Mouse (Mus musculus) embryonic facial prominence, embryonic 11.5 days (tissue): ENCODE data around the gene Akap7. TPM values are rescaled to one million over a fixed set of nuclear protein-coding genes. Genes with fewer than 3 reads are reported as not detected.

Source experiments
- ATAC-seq: fragments of 200-750 bp; cut with Nextera tagmentation; replicated peaks from 2 replicates; pipeline ENCODE4 v1.8.0; 2017; ENCODE audit warnings: low read depth; ENCODE audit not compliant: insufficient number of reproducible peaks, low FRiP score, low TSS enrichment
- DNase-seq: peaks from one replicate; pipeline ENCODE4 v3.0.0-alpha.2; 2015; ENCODE audit warnings: low spot score
- H3K27ac ChIP-seq: fragments of 300-500 bp; sonication (generic); replicated peaks from 2 replicates; pipeline ENCODE4 v1.5.1; 2014; ENCODE audit warnings: mild to moderate bottlenecking, low read depth, low read length, control low read depth
- H3K27me3 ChIP-seq: fragments of 300-500 bp; sonication (generic); 2 replicates; pipeline ENCODE4 v1.6.1; 2014; ENCODE audit warnings: mild to moderate bottlenecking, low read length, moderate library complexity, mixed read lengths; ENCODE audit not compliant: control insufficient read depth, insufficient read depth
- H3K36me3 ChIP-seq: fragments of 300-500 bp; sonication (generic); replicated peaks from 2 replicates; pipeline ENCODE4 v1.6.1; 2014; ENCODE audit warnings: low read depth, mild to moderate bottlenecking, low read length, moderate library complexity, mixed read lengths; ENCODE audit not compliant: control insufficient read depth, insufficient read depth
- H3K4me1 ChIP-seq: fragments of 300-500 bp; sonication (generic); 2 replicates; pipeline ENCODE4 v1.6.1; 2014; ENCODE audit warnings: low read length, mixed read lengths; ENCODE audit not compliant: control insufficient read depth, insufficient read depth
- H3K4me2 ChIP-seq: fragments of 300-500 bp; sonication (generic); 2 replicates; pipeline ENCODE4 v1.6.1; 2014; ENCODE audit warnings: low read depth, mild to moderate bottlenecking, control low read depth, low read length, moderate library complexity
- H3K4me3 ChIP-seq: fragments of 300-500 bp; sonication (generic); 2 replicates; pipeline ENCODE4 v1.5.1; 2014; ENCODE audit warnings: low read depth, low read length, control low read depth
- H3K9ac ChIP-seq: fragments of 300-500 bp; sonication (generic); replicated peaks from 2 replicates; pipeline ENCODE4 v1.6.1; 2014; ENCODE audit warnings: mild to moderate bottlenecking, control low read depth, low read length
- H3K9me3 ChIP-seq: fragments of 300-500 bp; sonication (generic); replicated peaks from 2 replicates; pipeline ENCODE4 v1.6.1; 2016; ENCODE audit warnings: mild to moderate bottlenecking, low read length, inconsistent platforms, mixed read lengths; ENCODE audit not compliant: control insufficient read depth
- WGBS: fragments of 180-500 bp; shearing (Covaris S2); extraction: QIAGEN DNeasy Blood & Tissue Kit; methylation state at CpG from one replicate; pipeline ENCODE4 v1.1.7; 2014; 5-methylcytosine and 5-hydroxymethylcytosine counted together
- polyA plus RNA-seq: library from polyadenylated mRNA; unstranded; fragments of >200 nt; fragmentation: Nextera tagmentation; extraction: Ambion mirVana; gene quantifications from 2 replicates; pipeline ENCODE4 v1.2.1, GENCODE M21; 2014

The Akap7 gene
- 24.8 and 28.6 TPM in 2 replicates for polyA plus RNA-seq

DNA sequence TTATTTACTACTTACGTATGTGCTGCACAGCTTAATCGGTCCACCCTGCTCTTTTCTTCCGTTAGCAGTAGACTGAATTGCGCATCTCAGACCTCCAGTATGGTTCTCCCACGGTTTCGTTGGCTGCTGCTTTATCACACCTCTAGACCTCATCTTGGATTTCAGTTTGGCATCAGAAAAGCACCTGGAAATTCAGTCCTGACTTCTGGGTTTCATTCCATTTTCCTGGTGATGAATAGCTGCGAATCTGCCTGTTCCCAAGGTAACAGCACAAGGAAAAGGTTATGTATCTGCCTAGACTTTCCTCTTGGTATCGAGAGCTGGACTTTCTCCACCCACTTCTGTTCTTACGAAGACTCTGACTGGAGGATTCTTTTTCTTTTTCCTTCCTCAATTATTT lies at the start of gene Akap7:
Gene Akap7, minus strand, starts transcription at position 101 of the 400 bp plus-strand sequence.
- H3K4me3 ChIP-seq: no peak within 1 kb of the TSS
- H3K27me3 ChIP-seq: no peaks in the 10 kb centered on the region
- DNase-seq: no peak
- H3K9me3 ChIP-seq: no peaks in the 10 kb centered on the region
- no peaks in the 10 kb centered on the region for H3K36me3 ChIP-seq
- H3K9ac ChIP-seq: no peak within 1 kb of the TSS
- H3K4me1 ChIP-seq: no peaks in the 10 kb centered on the region
- 87% methylated on average over 9 of the region's 9 CpGs for WGBS
- ATAC-seq: no peak
- no peak within 1 kb of the TSS for H3K4me2 ChIP-seq
- no peak within 1 kb of the TSS for H3K27ac ChIP-seq

DNA sequence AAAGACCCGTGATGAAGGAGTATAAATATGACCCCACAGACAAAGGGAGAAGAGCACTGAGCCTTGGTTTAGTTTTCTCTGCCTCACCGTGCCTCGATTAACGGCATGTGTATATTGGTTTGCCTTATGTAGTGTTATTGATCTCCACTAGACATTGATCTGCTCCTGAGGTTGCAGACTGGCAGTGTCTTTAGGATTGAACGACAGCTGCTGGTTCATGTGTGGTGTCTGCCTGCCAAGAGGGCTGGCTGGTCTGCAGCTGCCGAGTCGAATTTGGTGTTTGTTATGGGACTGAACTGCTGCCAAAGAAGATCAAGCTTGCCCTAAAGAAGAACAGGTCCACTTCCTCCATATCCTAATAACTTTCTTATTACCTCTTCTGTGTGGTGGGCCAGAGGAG lies 46.7 kb upstream of the Akap7 start:
- Histone ChIP-seq H3K9ac (no peak overlapping the region), H3K36me3 (no peaks in the 10 kb centered on the region), H3K27ac (no peak overlapping the region), H3K4me3 (no peak overlapping the region), H3K4me2 (no peak overlapping the region), H3K27me3 (no peaks in the 10 kb centered on the region), H3K4me1 (no peaks in the 10 kb centered on the region), H3K9me3 (no peaks in the 10 kb centered on the region)
- DNase-seq (no peak), ATAC-seq (no peak)
- 91% methylated on average over 7 of the region's 7 CpGs for WGBS

- H3K27ac ChIP-seq: no peak overlapping the region
- H3K36me3 ChIP-seq: no peaks in the 10 kb centered on the region
- H3K9me3 ChIP-seq: no peaks in the 10 kb centered on the region
- ATAC-seq: no peak
- no peak overlapping the region for H3K9ac ChIP-seq
- no peaks in the 10 kb centered on the region for H3K4me1 ChIP-seq
- DNase-seq: no peak
- H3K4me3 ChIP-seq: no peak overlapping the region
- no peaks in the 10 kb centered on the region for H3K27me3 ChIP-seq
- 94% methylated on average over 3 of the region's 3 CpGs for WGBS
- no peak overlapping the region for H3K4me2 ChIP-seq
These were observed 46.3 kb upstream of the Akap7 start for GRCm38 (mm10) chr10:25353941-25354340.

DNA sequence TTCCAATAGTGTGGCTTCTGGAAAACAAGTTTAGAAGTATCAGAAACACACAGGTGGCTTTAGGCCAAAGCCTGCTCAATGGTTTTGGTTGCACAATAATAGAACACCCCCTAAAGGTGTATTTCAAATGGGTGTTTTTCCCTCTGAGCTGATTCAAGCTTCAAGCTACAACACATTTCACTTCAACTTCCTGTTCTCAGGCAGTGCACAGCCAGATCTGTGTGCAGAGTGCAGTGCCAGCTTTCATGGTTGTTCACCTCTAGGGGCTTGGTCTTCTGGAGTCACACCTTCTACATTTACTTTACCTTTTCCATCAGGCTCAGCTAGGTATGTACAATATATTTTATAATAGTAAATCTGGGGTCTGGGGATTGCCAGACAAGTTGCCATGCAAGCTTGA lies 35.1 kb upstream of the Akap7 start:
- Histone ChIP-seq H3K36me3 (no peaks in the 10 kb centered on the region), H3K27me3 (no peaks in the 10 kb centered on the region), H3K9ac (no peak overlapping the region), H3K9me3 (no peaks in the 10 kb centered on the region), H3K4me3 (no peak overlapping the region), H3K27ac (no peak overlapping the region), H3K4me2 (no peak overlapping the region), H3K4me1 (no peaks in the 10 kb centered on the region)
- DNase-seq (no peak), ATAC-seq (no peak)

DNA sequence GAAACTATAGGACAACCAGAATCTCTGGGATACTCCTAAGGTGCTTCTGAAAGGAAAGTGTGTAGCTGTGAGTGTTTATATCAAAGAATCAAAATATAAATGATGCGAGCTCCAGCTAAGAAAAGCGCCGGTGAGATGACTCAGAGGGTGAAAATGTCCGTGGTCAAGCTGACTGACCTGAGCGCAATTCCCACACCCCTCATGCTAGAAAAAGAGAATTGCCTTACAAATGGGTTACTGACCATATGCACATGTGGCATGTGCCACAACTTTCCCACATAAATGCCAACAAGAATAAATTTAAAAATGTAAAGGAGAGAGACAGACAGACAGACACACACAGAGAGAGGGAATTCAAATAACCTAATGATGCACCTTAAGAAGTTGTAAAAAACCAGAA lies 33.0 kb upstream of the Akap7 start:
- no peaks in the 10 kb centered on the region for H3K9me3 ChIP-seq
- no peaks in the 10 kb centered on the region for H3K27me3 ChIP-seq
- H3K9ac ChIP-seq: no peak overlapping the region
- WGBS: 91% methylated on average over 5 of the region's 5 CpGs
- no peaks in the 10 kb centered on the region for H3K36me3 ChIP-seq
- no peak for ATAC-seq
- H3K27ac ChIP-seq: no peak overlapping the region
- no peaks in the 10 kb centered on the region for H3K4me1 ChIP-seq
- H3K4me3 ChIP-seq: no peak overlapping the region
- DNase-seq: no peak
- H3K4me2 ChIP-seq: no peak overlapping the region

DNA sequence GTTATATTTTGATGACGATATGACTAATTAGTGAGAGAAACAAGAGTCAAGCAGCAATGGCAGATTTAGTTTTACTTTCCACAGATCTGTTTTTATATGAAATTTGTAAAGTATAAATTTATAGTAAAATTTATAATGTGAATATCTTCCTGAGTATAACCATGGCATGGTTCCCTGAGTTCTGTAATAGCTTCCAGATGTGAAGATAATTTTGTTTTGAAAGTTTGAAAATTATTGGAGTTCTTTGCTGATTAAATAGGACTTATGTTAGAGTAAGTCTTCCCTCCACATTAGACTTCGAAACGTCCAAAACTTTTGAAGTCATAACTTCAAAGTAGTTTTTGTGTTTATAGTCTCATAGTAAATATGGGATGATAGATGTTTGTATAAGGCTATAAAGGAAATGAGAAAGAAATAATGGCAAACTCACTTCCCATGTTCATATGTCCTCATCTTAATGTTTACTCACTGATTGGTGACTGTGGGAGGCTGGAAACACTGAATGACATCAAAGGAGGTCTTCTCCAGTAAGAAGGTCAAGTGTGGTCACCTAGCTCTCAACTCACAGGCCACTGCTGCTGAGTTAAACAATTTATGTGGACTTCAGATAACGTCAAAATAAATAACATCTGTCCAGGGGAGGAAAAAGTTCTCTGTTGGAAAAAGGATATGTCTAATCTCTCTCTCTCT lies 25.9 kb upstream of the Akap7 start:
- Histone ChIP-seq H3K4me1 (no peaks in the 10 kb centered on the region), H3K9me3 (no peaks in the 10 kb centered on the region), H3K27ac (no peak overlapping the region), H3K36me3 (no peaks in the 10 kb centered on the region), H3K4me3 (no peak overlapping the region), H3K4me2 (no peak overlapping the region), H3K27me3 (no peaks in the 10 kb centered on the region), H3K9ac (no peak overlapping the region)
- DNase-seq (peak; percentile 47), ATAC-seq (no peak)
- 50% methylated on average over 4 of the region's 4 CpGs for WGBS

DNA sequence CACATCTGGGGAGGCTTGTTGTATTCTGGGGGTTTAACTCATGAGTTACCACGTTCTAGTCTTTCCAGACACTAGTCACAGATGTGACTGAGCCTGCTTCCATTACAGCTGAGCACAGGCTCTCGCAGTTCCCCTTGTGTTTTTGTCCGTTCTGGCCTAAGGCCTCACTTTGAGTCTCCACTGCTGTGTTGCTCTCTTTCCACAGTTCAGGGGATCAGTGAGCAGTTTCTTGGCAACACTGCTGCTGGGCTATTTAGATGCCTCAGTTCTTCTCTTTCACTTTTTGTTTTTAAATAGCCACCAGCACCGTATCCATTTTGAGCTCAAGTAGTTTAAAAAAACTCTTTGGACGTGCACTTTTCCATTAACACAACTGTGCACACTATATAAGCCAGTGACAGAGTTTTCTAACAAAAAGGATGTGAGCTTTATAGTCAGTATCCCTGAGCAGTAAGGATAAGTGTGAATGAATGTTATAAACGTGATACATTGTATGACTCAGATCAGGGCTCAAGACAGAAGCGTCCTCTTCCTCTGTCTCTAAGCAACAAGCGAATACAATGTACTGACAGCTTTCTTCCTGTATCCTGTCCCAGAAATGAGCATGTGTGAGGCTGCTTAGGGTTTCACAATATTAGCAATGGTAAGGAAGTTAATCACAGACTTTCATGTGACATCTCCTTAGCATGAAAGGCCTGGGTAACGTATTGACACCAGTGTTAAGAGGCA lies 23.8 kb upstream of the Akap7 start:
- no peaks in the 10 kb centered on the region for H3K4me1 ChIP-seq
- WGBS: 75% methylated on average over 9 of the region's 9 CpGs
- DNase-seq: no peak
- H3K9me3 ChIP-seq: no peaks in the 10 kb centered on the region
- ATAC-seq: no peak
- no peak overlapping the region for H3K4me3 ChIP-seq
- H3K9ac ChIP-seq: no peak overlapping the region
- H3K27me3 ChIP-seq: no peaks in the 10 kb centered on the region
- H3K27ac ChIP-seq: no peak overlapping the region
- H3K36me3 ChIP-seq: no peaks in the 10 kb centered on the region
- no peak overlapping the region for H3K4me2 ChIP-seq

DNA sequence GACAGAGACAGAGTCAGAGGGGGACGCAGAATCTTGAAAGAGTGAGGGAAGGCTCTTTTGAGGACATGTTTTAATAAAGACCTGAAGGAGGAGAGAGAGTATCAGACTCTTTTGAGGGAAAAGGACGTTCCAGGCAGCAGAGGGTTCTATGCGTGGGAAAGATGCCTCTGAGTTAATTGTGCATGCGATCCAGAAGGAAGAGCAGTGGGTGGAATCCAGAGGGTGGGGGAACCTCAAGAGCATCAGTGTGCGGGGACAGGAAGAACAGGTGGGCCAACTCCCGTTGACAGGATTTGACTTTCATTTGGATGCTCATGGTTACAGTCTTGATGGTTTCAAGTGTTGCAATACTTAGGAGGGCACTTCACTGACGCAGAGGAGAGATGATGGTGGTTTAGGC lies 22.4 kb upstream of the Akap7 start:
- Histone ChIP-seq H3K4me1 (no peaks in the 10 kb centered on the region), H3K4me2 (no peak overlapping the region), H3K9ac (no peak overlapping the region), H3K4me3 (no peak overlapping the region), H3K36me3 (no peaks in the 10 kb centered on the region), H3K27me3 (no peaks in the 10 kb centered on the region), H3K9me3 (no peaks in the 10 kb centered on the region), H3K27ac (no peak overlapping the region)
- ATAC-seq (no peak), DNase-seq (no peak)
- WGBS: 89% methylated on average over 7 of the region's 7 CpGs
